Mouse (Mus musculus): ENCODE measurements around the gene Wnt1.

Wnt1 gene

GRCm38 (mm10) chr15:98778191-98778770 lies 11.4 kb upstream of the Wnt1 start:
- no peak for DNase-seq (ENCODE audit: low read depth)

DNA sequence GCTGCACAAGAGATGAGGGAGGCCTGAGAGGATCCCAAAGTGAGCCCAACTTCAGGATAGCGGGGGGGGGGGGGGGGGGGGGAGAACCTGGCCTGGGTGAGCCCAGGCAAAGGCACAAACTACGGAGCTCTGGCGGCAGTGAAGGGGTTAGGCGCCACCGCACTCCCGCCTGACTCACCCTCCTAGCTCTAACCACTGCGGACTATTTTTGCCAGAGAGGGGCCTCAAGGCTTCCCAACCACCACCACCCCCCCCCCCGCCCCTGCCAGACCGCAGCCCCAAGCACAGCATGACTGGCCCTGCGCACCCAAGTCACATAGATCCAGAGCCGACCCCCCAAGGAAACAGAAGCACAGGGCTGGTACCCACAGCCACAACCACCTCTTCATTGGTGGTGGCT lies 10.9 kb upstream of the Wnt1 start:
- DNase-seq (ENCODE audit: low read depth): no peak

- DNase-seq (ENCODE audit: low read depth): no peak
Observed at GRCm38 (mm10) chr15:98780075-98780474, 9.6 kb upstream of the Wnt1 start.

- DNase-seq (ENCODE audit: low read depth): no peak
Observed at GRCm38 (mm10) chr15:98780573-98780972, 9.1 kb upstream of the Wnt1 start.

DNA sequence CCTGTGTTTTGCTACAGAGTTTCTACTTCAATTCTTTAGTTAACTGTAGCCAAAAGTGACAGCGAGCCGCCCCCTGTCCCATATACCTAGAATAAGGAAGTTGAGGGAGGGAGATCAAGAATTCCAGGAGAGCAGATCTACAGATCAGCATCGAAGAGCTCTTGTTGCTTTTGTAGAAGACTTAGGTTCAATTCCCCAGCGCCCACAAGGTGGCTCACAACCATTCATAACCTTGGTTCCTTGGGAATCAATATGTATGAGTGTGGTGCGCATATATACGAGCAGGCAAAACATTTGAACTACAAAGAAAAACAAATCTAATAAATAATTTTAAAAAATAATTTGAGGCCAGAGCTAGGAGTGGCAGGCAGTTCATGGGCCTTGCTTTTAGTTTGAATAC lies 8.5 kb upstream of the Wnt1 start:
- no peak for DNase-seq (ENCODE audit: low read depth)

DNA sequence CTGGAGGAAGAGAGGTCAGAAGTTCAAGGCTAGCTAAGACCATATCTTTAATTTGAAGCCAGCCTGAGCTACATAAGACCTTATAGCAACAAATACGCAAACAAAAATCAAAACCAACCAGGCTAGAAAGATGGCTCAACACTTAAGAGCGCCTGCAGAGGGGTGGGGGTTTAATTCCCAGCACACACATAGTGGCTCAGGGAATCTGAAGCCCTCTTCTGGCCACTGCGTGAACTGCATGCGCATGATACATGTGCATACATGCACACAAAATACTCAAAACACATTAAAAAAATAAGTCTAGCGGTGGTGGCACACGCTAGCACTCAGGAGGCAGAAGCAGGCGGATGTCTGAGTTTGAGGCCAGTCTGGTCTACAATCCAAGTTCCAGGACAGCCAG lies 3.9 kb upstream of the Wnt1 start:
- peak; percentile 55 for DNase-seq (ENCODE audit: low read depth)

DNA sequence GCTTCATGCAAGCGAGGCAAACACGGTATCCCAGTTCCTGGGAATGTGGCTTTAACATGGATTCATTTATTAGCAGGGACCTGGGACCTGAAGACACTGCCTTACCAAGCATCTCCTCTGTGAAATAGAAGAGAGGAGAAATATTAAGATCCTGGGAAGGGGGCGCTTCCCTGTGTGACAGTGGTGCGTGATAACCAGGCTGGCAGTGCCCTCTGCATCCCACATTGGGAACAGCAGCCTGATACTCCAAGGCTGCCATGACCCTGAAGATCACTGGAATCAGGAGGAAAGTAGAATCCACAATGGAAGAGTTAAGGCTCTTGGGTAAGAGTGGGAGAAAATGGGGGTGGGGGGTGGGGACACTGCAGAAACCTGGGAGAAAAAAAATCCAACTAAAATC lies 1.7 kb upstream of the Wnt1 start:
- no peak for DNase-seq (ENCODE audit: low read depth)

- DNase-seq (ENCODE audit: low read depth): no peak
Observed at GRCm38 (mm10) chr15:98788972-98789660, 541 bp upstream of the Wnt1 start.

- peak; percentile 44 for DNase-seq (ENCODE audit: low read depth)
Observed at GRCm38 (mm10) chr15:98790761-98791160, 1.1 kb downstream of the Wnt1 start.

GRCm38 (mm10) chr15:98791221-98791620 lies 1.6 kb downstream of the Wnt1 start:
- no peak for DNase-seq (ENCODE audit: low read depth)

- DNase-seq (ENCODE audit: low read depth): peak; percentile 40
Observed at GRCm38 (mm10) chr15:98791771-98792170, 2.1 kb downstream of the Wnt1 start.

DNA sequence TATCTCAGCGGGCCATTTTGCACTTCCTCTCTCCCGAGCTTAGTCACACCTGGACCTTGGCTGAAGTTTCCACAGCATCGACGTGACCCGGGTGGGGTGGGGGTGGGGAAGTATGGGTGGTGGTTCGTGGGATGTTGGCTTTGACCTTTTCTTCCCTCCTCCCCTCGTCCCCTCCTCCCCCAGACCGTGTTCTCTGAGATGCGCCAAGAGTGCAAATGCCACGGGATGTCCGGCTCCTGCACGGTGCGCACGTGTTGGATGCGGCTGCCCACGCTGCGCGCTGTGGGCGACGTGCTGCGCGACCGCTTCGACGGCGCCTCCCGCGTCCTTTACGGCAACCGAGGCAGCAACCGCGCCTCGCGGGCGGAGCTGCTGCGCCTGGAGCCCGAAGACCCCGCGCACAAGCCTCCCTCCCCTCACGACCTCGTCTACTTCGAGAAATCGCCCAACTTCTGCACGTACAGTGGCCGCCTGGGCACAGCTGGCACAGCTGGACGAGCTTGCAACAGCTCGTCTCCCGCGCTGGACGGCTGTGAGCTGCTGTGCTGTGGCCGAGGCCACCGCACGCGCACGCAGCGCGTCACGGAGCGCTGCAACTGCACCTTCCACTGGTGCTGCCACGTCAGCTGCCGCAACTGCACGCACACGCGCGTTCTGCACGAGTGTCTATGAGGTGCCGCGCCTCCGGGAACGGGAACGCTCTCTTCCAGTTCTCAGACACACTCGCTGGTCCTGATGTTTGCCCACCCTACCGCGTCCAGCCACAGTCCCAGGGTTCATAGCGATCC lies 2.8 kb downstream of the Wnt1 start:
- peak; percentile 45 for DNase-seq (ENCODE audit: low read depth)

GRCm38 (mm10) chr15:98793141-98793698 lies 3.6 kb downstream of the Wnt1 start:
- DNase-seq (ENCODE audit: low read depth): no peak

GRCm38 (mm10) chr15:98796803-98797595 lies 7.3 kb downstream of the Wnt1 start:
- DNase-seq (ENCODE audit: low read depth): no peak

- no peak for DNase-seq (ENCODE audit: low read depth)
Observed at GRCm38 (mm10) chr15:98797835-98798492, 8.3 kb downstream of the Wnt1 start.

GRCm38 (mm10) chr15:98798903-98799302 lies 9.2 kb downstream of the Wnt1 start:
- no peak for DNase-seq (ENCODE audit: low read depth)

DNA sequence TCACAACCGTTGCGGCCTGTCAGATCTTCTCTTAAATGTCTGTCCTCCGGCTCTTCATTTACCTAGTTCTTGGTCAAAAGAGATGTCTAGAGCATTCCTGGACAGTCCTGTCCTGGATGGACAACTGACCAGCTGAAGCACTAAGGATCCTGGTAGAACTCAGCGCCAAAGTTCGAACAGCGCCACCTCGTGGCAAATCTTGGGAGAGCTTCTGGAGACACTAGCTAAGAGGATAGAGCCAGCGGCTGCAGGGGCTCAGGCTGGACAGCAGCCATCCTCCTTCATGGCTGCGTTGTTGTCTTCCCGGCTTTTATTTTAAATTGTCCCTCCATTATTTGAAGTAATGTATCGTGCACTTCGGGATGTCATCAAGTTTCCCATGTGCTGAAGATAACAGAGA lies 9.7 kb downstream of the Wnt1 start:
- peak; percentile 84 for DNase-seq (ENCODE audit: low read depth)

GRCm38 (mm10) chr15:98802926-98803325 lies 13.3 kb downstream of the Wnt1 start:
- no peak for DNase-seq (ENCODE audit: low read depth)

GRCm38 (mm10) chr15:98804054-98804453 lies 14.4 kb downstream of the Wnt1 start:
- peak; percentile 84 for DNase-seq (ENCODE audit: low read depth)

DNA sequence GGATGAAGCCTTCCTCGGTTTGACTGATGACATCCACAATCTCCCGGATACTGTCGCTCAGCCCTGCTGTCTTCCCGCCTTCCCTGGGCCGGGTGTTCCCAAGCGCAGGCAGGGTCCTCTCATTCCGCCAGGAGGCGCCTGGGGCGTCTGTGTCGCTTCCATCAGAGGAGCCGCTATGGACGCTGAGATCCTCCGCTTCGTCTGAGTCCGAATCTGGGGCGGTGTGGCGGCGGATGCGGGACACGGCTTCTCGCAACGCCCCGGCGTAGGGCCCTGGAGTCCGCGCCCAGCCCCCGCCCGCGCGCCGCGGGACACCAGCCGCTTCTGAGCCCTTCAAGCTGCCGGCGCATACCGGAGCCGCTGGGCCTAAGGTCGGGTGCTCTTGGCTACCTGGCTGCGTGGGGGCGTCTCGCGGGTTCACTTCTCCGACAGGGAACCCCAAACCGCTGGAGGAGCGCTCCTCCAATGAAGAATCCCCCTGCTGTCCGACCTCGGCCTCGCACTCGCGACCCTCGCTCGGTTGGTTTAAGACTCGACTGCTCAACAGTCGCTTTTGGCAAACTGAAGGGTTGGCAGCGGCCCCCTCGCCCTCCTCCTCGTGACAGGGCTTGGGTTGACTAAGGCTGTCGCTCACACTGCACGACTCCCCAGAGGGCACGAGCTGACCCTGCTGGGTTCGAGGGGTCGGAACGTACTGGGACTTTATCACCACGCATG lies 15.8 kb downstream of the Wnt1 start:
- DNase-seq (ENCODE audit: low read depth): peak; percentile 58
